Mouse (Mus musculus) myocyte (in vitro differentiated cells): ENCODE data around the gene Rnf214. TPM values are rescaled to one million over a fixed set of nuclear protein-coding genes. Genes with fewer than 3 reads are reported as not detected.

Source experiments
- H3K27me3 ChIP-seq: one replicate; pipeline ENCODE4 v1.6.1; 2011; ENCODE audit not compliant: control insufficient read depth, insufficient read depth, insufficient read length
- H3K36me3 ChIP-seq: one replicate; pipeline ENCODE4 v1.6.1; 2011; ENCODE audit not compliant: control insufficient read depth, insufficient read depth
- H3K4me2 ChIP-seq: one replicate; pipeline ENCODE4 v1.6.1; 2011; ENCODE audit warnings: low read depth, control low read depth
- H3K4me3 ChIP-seq: one replicate; pipeline ENCODE4 v1.5.1; 2011; ENCODE audit warnings: mild to moderate bottlenecking, control low read depth, moderate library complexity
- H3K79me2 ChIP-seq: one replicate; pipeline ENCODE4 v1.6.1; 2011; ENCODE audit not compliant: control insufficient read depth, insufficient read depth
- H3ac ChIP-seq: one replicate; pipeline ENCODE4 v1.6.1; 2011; ENCODE audit not compliant: control insufficient read depth, insufficient read length
- CEBPB ChIP-seq: IDR thresholded peaks from 2 replicates; pipeline ENCODE4 v1.6.1; 2011; ENCODE audit warnings: mild to moderate bottlenecking, moderate library complexity; ENCODE audit not compliant: poor library complexity, insufficient read depth, severe bottlenecking
- E2F4 ChIP-seq: IDR thresholded peaks from one replicate; pipeline ENCODE4 v1.6.1; 2011; ENCODE audit warnings: mild to moderate bottlenecking, control low read depth, moderate library complexity; ENCODE audit not compliant: insufficient read depth
- MAX ChIP-seq: IDR thresholded peaks from one replicate; pipeline ENCODE4 v1.6.1; 2011; ENCODE audit warnings: low read depth, mild to moderate bottlenecking, control low read depth
- MYOD1 ChIP-seq, 3 experiments: IDR thresholded peaks; one replicate each; pipeline ENCODE4 v1.6.1; 2011; ENCODE audit warnings: control low read depth in 2 of 3, low read depth in 2 of 3, mild to moderate bottlenecking in 2 of 3, moderate library complexity in 1 of 3; ENCODE audit not compliant: insufficient read length in 2 of 3, control insufficient read depth in 1 of 3
- MYOG ChIP-seq, 3 experiments: IDR thresholded peaks; one replicate each; pipeline ENCODE4 v1.6.1; 2011; ENCODE audit warnings: control low read depth in 2 of 3, low read depth in 2 of 3, mild to moderate bottlenecking in 2 of 3; ENCODE audit not compliant: insufficient read length in 2 of 3, control insufficient read depth in 1 of 3, insufficient read depth in 1 of 3
- POLR2A ChIP-seq: IDR thresholded peaks from one replicate; pipeline ENCODE4 v1.6.1; 2011; ENCODE audit warnings: low read depth, mild to moderate bottlenecking, control low read depth, moderate library complexity; ENCODE audit not compliant: insufficient read length
- POLR2AphosphoS2 ChIP-seq: IDR thresholded peaks from one replicate; pipeline ENCODE4 v1.6.1; 2011; ENCODE audit warnings: low read depth, control low read depth; ENCODE audit not compliant: insufficient read length
- REST ChIP-seq: IDR thresholded peaks from one replicate; pipeline ENCODE4 v1.6.1; 2011; ENCODE audit warnings: mild to moderate bottlenecking, control low read depth, moderate library complexity; ENCODE audit not compliant: insufficient read depth, insufficient read length
- SRF ChIP-seq: IDR thresholded peaks from one replicate; pipeline ENCODE4 v1.6.1; 2011; ENCODE audit warnings: low read depth; ENCODE audit not compliant: control insufficient read depth, insufficient read length
- TCF12 ChIP-seq: IDR thresholded peaks from one replicate; pipeline ENCODE4 v1.6.1; 2011; ENCODE audit warnings: mild to moderate bottlenecking, control low read depth; ENCODE audit not compliant: poor library complexity, insufficient read depth, severe bottlenecking
- TCF3 ChIP-seq: IDR thresholded peaks from one replicate; pipeline ENCODE4 v1.6.1; 2011; ENCODE audit warnings: low read depth, control low read depth; ENCODE audit not compliant: insufficient read length
- USF1 ChIP-seq: IDR thresholded peaks from one replicate; pipeline ENCODE4 v1.6.1; 2011; ENCODE audit warnings: low read depth, mild to moderate bottlenecking, control low read depth, moderate library complexity
- polyA plus RNA-seq: library from polyadenylated mRNA; unstranded; fragments of >200 nt; fragmentation: generic; extraction: Trizol; gene quantifications from one replicate; pipeline ENCODE4 v1.2.1, GENCODE M21; 2012; ENCODE audit warnings: missing spikeins

The Rnf214 gene
- polyA plus RNA-seq, 1 experiment = 14.6 TPM

DNA sequence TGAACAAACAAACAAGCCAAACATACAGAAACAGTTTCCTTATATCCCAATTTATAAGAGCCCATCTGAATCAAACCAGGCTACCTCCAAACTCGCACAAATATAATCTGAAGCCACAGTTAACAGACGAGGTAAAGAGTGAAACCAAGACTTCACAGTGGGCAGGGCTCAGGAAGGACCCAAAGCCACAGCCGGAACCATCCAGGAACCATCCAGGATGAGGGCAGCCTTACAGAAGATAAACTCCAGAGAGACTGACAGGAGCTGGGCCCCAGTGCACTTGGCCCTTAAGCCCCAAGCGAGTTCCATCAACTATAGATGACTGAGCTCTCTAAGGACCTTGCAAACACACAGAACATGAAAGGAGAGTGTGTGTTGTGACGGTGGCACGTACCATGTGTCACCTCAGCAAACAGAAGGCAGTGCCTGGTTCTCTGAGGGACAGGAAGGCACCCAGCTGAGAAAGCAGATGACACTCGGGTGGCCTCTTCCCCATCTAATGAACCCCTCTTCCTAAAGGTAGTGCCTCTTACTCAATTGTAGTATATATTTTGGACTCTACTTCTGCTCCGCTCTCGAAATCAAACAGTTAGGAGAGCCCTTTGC, 88.2 kb downstream of the Rnf214 start:
- TF ChIP-seq TCF3 (no peak), POLR2AphosphoS2 (no peak), E2F4 (no peak), POLR2A (no peak), REST (no peak), MYOD1 (IDR thresholded peaks at IDR 0.05; ENCODE audit: control insufficient read depth in 1 of 3, insufficient read length in 2 of 3, low read depth in 2 of 3) (no peak)
- no peaks in the 10 kb centered on the region for H3K27me3 ChIP-seq

DNA sequence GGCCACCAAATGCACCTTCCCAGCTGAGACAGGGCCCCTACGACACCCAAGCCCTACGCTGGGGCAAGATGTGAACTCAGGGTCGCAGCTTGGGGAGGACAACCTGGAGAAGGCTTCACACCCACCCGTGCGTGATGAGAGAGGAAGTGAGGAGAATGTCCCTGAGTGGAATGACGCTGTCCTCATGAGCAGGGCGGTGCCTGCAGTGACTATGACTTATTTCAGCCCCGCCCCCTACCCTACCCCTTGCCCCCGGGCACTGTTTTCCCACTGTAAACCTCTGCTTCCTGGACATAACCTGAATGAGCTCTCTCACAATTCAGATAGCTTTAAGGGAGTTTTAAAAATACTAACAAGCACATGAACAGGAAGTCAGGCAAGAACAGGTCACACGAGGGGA, 91.2 kb downstream of the Rnf214 start:
- TF ChIP-seq MYOG (IDR thresholded peaks at IDR 0.05; ENCODE audit: control insufficient read depth in 1 of 3, insufficient read depth in 1 of 3, insufficient read length in 2 of 3, low read depth in 2 of 3) = no peak
- no peak for TF ChIP-seq TCF12
- no peak for TF ChIP-seq SRF
- TF ChIP-seq USF1 = no peak
- no peak for TF ChIP-seq E2F4
- no peak for TF ChIP-seq MYOD1 (IDR thresholded peaks at IDR 0.05; ENCODE audit: control insufficient read depth in 1 of 3, insufficient read length in 2 of 3, low read depth in 2 of 3)
- TF ChIP-seq REST = no peak
- TF ChIP-seq MAX = no peak
- TF ChIP-seq POLR2AphosphoS2 = no peak
- no peak for TF ChIP-seq CEBPB
- Histone ChIP-seq H3K79me2 (no peaks in the 10 kb centered on the region), H3K4me2 (no peak overlapping the region), H3K36me3 (no peaks in the 10 kb centered on the region), H3K4me3 (no peak overlapping the region), H3ac (no peak overlapping the region), H3K27me3 (no peaks in the 10 kb centered on the region)

More for the DNA sequence above, 88.2 kb downstream of the Rnf214 start:
- no peaks in the 10 kb centered on the region for H3K36me3 ChIP-seq
- no peaks in the 10 kb centered on the region for H3K79me2 ChIP-seq
- H3ac ChIP-seq = no peak overlapping the region
- H3K4me3 ChIP-seq = no peak overlapping the region
- H3K4me2 ChIP-seq = no peak overlapping the region

DNA sequence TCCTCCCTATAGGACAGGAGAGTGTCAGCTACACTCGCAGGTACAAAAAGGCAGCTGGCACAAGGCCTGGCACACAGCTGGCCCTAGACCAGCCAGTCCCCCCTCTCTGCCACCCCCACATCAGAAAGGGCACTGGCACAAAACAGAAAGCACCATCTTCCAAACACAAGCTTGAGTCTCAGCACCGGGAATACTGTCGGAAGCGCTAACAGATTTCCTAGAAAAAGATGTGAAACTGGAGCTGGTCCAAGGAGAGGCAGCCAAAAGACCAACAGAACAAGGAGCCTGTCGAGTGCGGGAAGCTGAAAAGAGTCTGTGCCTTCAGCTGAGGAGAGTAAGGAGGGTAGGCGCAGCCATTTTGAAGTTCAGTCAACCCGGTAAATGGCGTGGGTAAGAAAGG, 91.6 kb downstream of the Rnf214 start:
- H3K4me3 ChIP-seq = no peak overlapping the region
- no peak overlapping the region for H3ac ChIP-seq
- no peaks in the 10 kb centered on the region for H3K36me3 ChIP-seq
- no peaks in the 10 kb centered on the region for H3K27me3 ChIP-seq
- no peak for TF ChIP-seq CEBPB
- no peak for TF ChIP-seq POLR2AphosphoS2
- TF ChIP-seq REST = no peak
- TF ChIP-seq MYOG (IDR thresholded peaks at IDR 0.05; ENCODE audit: control insufficient read depth in 1 of 3, insufficient read depth in 1 of 3, insufficient read length in 2 of 3, low read depth in 2 of 3) = no peak
- TF ChIP-seq POLR2A = no peak
- no peak for TF ChIP-seq SRF
- TF ChIP-seq USF1 = no peak
- TF ChIP-seq TCF3 = no peak
- no peak for TF ChIP-seq E2F4
- no peak for TF ChIP-seq MAX
- TF ChIP-seq TCF12 = no peak
- no peak for TF ChIP-seq MYOD1 (IDR thresholded peaks at IDR 0.05; ENCODE audit: control insufficient read depth in 1 of 3, insufficient read length in 2 of 3, low read depth in 2 of 3)
- H3K4me2 ChIP-seq = no peak overlapping the region
- no peaks in the 10 kb centered on the region for H3K79me2 ChIP-seq

Other genes starting within 250 kb of the Rnf214 start
- gene Cep164, start 78.2 kb downstream of the Rnf214 start, polyA plus RNA-seq = 7.7 TPM
- 14.5 TPM for gene Bace1, start 68.3 kb downstream of the Rnf214 start, polyA plus RNA-seq
- 17.2 TPM for gene Pcsk7, start 414 bp downstream of the Rnf214 start, polyA plus RNA-seq
- 142 TPM for gene Tagln, start 29.1 kb upstream of the Rnf214 start, polyA plus RNA-seq
- 59.9 TPM for gene Sidt2, start 48.3 kb upstream of the Rnf214 start, polyA plus RNA-seq
- gene Pafah1b2, start 105.8 kb upstream of the Rnf214 start, polyA plus RNA-seq = 86.8 TPM
- gene Sik3, start 105.9 kb upstream of the Rnf214 start, polyA plus RNA-seq = 29.4 TPM